Mouse (Mus musculus): ENCODE data around the gene Ptprg.

DNA sequence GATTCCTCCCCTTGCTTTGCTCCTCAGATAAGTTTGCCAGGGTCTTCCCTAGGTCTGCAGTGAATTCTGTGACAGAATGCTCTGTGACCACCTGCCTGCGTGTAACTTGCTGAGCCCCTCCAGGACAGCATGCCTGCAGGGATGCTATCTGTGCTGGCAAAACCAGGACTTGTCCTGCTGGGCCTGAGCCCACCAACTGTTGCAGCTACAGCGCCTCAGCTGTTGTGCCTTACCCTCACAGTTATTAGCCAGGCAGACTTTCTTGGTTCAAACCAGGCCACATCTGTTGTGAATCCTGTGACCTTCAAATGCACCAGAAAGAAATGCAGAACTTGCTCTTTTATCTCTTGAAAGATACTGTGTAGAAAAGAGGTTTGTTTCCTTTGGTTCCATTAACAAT, 151.5 kb downstream of the Ptprg start:
- TF ChIP-seq POLR2A (IDR thresholded peaks at IDR 0.05; ENCODE audit: borderline replicate concordance, extremely low read depth, insufficient read depth, insufficient read length, poor library complexity, severe bottlenecking) (no peak), CTCF (IDR thresholded peaks at IDR 0.05; ENCODE audit: borderline replicate concordance, extremely low read depth, insufficient read depth, insufficient read length) (no peak)
